Mouse (Mus musculus) heart, embryonic 15.5 days (tissue): ENCODE results near the gene Cst7. TPM values are rescaled to one million over a fixed set of nuclear protein-coding genes. Genes with fewer than 3 reads are reported as not detected.
A peak's percentile ranks its signal among the peaks of the same experiment; 100 is the strongest.

ENCODE experiments used
- ATAC-seq: fragments of 200-750 bp; cut with Nextera tagmentation; replicated peaks from 2 replicates; pipeline ENCODE4 v1.8.0; 2017; ENCODE audit warnings: low read depth, moderate TSS enrichment; ENCODE audit not compliant: insufficient number of reproducible peaks, insufficient read depth, low FRiP score
- H3K27ac ChIP-seq: fragments of 300-500 bp; sonication (generic); 2 replicates; pipeline ENCODE4 v1.5.1; 2015; ENCODE audit warnings: mild to moderate bottlenecking, inconsistent platforms
- H3K27me3 ChIP-seq: fragments of 300-500 bp; sonication (generic); 2 replicates; pipeline ENCODE4 v1.6.1; 2015; ENCODE audit warnings: inconsistent platforms
- H3K36me3 ChIP-seq: fragments of 300-500 bp; sonication (generic); 2 replicates; pipeline ENCODE4 v1.6.1; 2015; ENCODE audit warnings: mild to moderate bottlenecking, inconsistent platforms
- H3K4me1 ChIP-seq: fragments of 300-500 bp; sonication (generic); replicated peaks from 2 replicates; pipeline ENCODE4 v1.6.1; 2015; ENCODE audit warnings: inconsistent platforms
- H3K4me2 ChIP-seq: fragments of 300-500 bp; sonication (generic); 2 replicates; pipeline ENCODE4 v1.6.1; 2015; ENCODE audit warnings: inconsistent platforms, mild to moderate bottlenecking, moderate library complexity
- H3K4me3 ChIP-seq: fragments of 300-500 bp; sonication (generic); 2 replicates; pipeline ENCODE4 v1.5.1; 2015; ENCODE audit warnings: mild to moderate bottlenecking, inconsistent platforms
- H3K9ac ChIP-seq: fragments of 300-500 bp; sonication (generic); 2 replicates; pipeline ENCODE4 v1.6.1; 2015; ENCODE audit warnings: mild to moderate bottlenecking, inconsistent platforms
- H3K9me3 ChIP-seq: fragments of 300-500 bp; sonication (generic); replicated peaks from 2 replicates; pipeline ENCODE4 v1.6.1; 2016; ENCODE audit warnings: inconsistent platforms
- WGBS: fragments of 180-500 bp; shearing (Covaris S2); methylation state at CpG from one replicate; pipeline ENCODE4 v1.1.7; 2015; ENCODE audit warnings: mixed read lengths; 5-methylcytosine and 5-hydroxymethylcytosine counted together
- polyA plus RNA-seq: library from polyadenylated mRNA; unstranded; fragments of >200 nt; fragmentation: Nextera tagmentation; extraction: Ambion mirVana; gene quantifications from 2 replicates; pipeline ENCODE4 v1.2.1, GENCODE M21; 2015

Cst7 gene
- polyA plus RNA-seq, 1 experiment from 2014 or later, result 0.13 TPM

- ATAC-seq, result no peak
- Histone ChIP-seq H3K4me1 (0 out of 2 replicates have a peak, but pooled peaks cover 3% of the 10 kb centered on the region), H3K27me3 (no peaks in the 10 kb centered on the region), H3K4me2 (no peak overlapping the region), H3K4me3 (no peak overlapping the region), H3K27ac (no peak overlapping the region), H3K9ac (no peak overlapping the region), H3K36me3 (peaks cover 4% of the 10 kb centered on the region; the same call in 1 of the 2 replicates), H3K9me3 (no peaks in the 10 kb centered on the region)
- 75% methylated on average over 3 of the region's 3 CpGs for WGBS
These were observed 25.4 kb downstream of the Cst7 start for GRCm38 (mm10) chr2:150595411-150596190.

GRCm38 (mm10) chr2:150600263-150600662, 30.0 kb downstream of the Cst7 start:
- H3K4me2 ChIP-seq, result no peak overlapping the region
- no peaks in the 10 kb centered on the region for H3K27me3 ChIP-seq
- H3K4me1 ChIP-seq, result 0 out of 2 replicates have a peak, but pooled peaks cover 5% of the 10 kb centered on the region
- no peak overlapping the region for H3K4me3 ChIP-seq
- H3K27ac ChIP-seq, result no peak overlapping the region
- ATAC-seq, result no peak
- H3K36me3 ChIP-seq, result no peaks in the 10 kb centered on the region
- H3K9ac ChIP-seq, result no peak overlapping the region
- H3K9me3 ChIP-seq, result no peaks in the 10 kb centered on the region
- WGBS, result 64% methylated on average over 2 of the region's 2 CpGs

GRCm38 (mm10) chr2:150602166-150602565, 32.0 kb downstream of the Cst7 start:
- Histone ChIP-seq H3K27me3 (no peaks in the 10 kb centered on the region), H3K4me1 (peaks cover 7% of the 10 kb centered on the region), H3K9ac (no peak overlapping the region), H3K4me3 (no peak overlapping the region), H3K4me2 (no peak overlapping the region), H3K27ac (no peak overlapping the region), H3K9me3 (no peaks in the 10 kb centered on the region), H3K36me3 (no peaks in the 10 kb centered on the region)
- WGBS, result 73% methylated on average over 2 of the region's 2 CpGs
- ATAC-seq, result no peak

GRCm38 (mm10) chr2:150604802-150605201, 34.6 kb downstream of the Cst7 start:
- no peak overlapping the region for H3K4me2 ChIP-seq
- 81% methylated on average over 2 of the region's 2 CpGs for WGBS
- H3K4me3 ChIP-seq, result no peak overlapping the region
- H3K27ac ChIP-seq, result no peak overlapping the region
- H3K9ac ChIP-seq, result no peak overlapping the region
- peaks cover 17% of the 10 kb centered on the region for H3K4me1 ChIP-seq
- ATAC-seq, result no peak
- H3K9me3 ChIP-seq, result no peaks in the 10 kb centered on the region
- H3K27me3 ChIP-seq, result no peaks in the 10 kb centered on the region
- no peaks in the 10 kb centered on the region for H3K36me3 ChIP-seq

GRCm38 (mm10) chr2:150607086-150607485, 36.9 kb downstream of the Cst7 start:
- WGBS, result 54% methylated on average over 1 of the region's 1 CpGs
- H3K4me3 ChIP-seq, result peak overlapping the region; percentile 93

GRCm38 (mm10) chr2:150608087-150608799, 38.0 kb downstream of the Cst7 start, which contains the start of gene Apmap:
TSS of gene Apmap (minus strand) at chr2:150608567.
- H3K36me3 ChIP-seq, result no peaks in the 10 kb centered on the region
- H3K27me3 ChIP-seq, result no peaks in the 10 kb centered on the region
- peak within 1 kb of the TSS; percentile 80 for H3K4me2 ChIP-seq
- peak within 1 kb of the TSS; percentile 79 for H3K9ac ChIP-seq
- H3K4me3 ChIP-seq, result peak within 1 kb of the TSS; percentile 93
- H3K27ac ChIP-seq, result peak within 1 kb of the TSS; percentile 60
- H3K4me1 ChIP-seq, result peaks cover 12% of the 10 kb centered on the region
- WGBS, result under 1% methylated on average over 42 of the region's 42 CpGs
- no peaks in the 10 kb centered on the region for H3K9me3 ChIP-seq
- ATAC-seq, result peak; percentile 97

More at GRCm38 (mm10) chr2:150607086-150607485, 36.9 kb downstream of the Cst7 start:
- Histone ChIP-seq H3K36me3 (no peaks in the 10 kb centered on the region), H3K4me2 (peak overlapping the region; percentile 80), H3K9me3 (no peaks in the 10 kb centered on the region), H3K4me1 (peaks cover 12% of the 10 kb centered on the region), H3K27me3 (no peaks in the 10 kb centered on the region), H3K27ac (no peak overlapping the region), H3K9ac (no peak overlapping the region)
- ATAC-seq, result no peak

- no peaks in the 10 kb centered on the region for H3K27me3 ChIP-seq
- peak overlapping the region; percentile 93 for H3K4me3 ChIP-seq
- peak overlapping the region; percentile 79 for H3K9ac ChIP-seq
- no peaks in the 10 kb centered on the region for H3K36me3 ChIP-seq
- WGBS, result 2% methylated on average over 10 of the region's 10 CpGs
- H3K27ac ChIP-seq, result peak overlapping the region; percentile 60
- peak overlapping the region; percentile 80 for H3K4me2 ChIP-seq
- no peaks in the 10 kb centered on the region for H3K9me3 ChIP-seq
- no peak for ATAC-seq
- peaks cover 12% of the 10 kb centered on the region for H3K4me1 ChIP-seq
These were observed 38.8 kb downstream of the Cst7 start for GRCm38 (mm10) chr2:150608872-150609560.

GRCm38 (mm10) chr2:150610097-150610496, 39.9 kb downstream of the Cst7 start:
- WGBS, result 65% methylated on average over 3 of the region's 3 CpGs
- ATAC-seq, result no peak

GRCm38 (mm10) chr2:150621698-150622097, 51.5 kb downstream of the Cst7 start:
- no peaks in the 10 kb centered on the region for H3K27me3 ChIP-seq
- no peak overlapping the region for H3K4me3 ChIP-seq
- no peak for ATAC-seq
- H3K27ac ChIP-seq, result no peak overlapping the region
- H3K36me3 ChIP-seq, result no peaks in the 10 kb centered on the region
- H3K4me1 ChIP-seq, result no peaks in the 10 kb centered on the region
- H3K4me2 ChIP-seq, result no peak overlapping the region
- H3K9me3 ChIP-seq, result no peaks in the 10 kb centered on the region
- WGBS, result 48% methylated on average over 3 of the region's 3 CpGs
- H3K9ac ChIP-seq, result no peak overlapping the region

More at GRCm38 (mm10) chr2:150610097-150610496, 39.9 kb downstream of the Cst7 start:
- H3K36me3 ChIP-seq, result no peaks in the 10 kb centered on the region
- no peak overlapping the region for H3K27ac ChIP-seq
- no peaks in the 10 kb centered on the region for H3K27me3 ChIP-seq
- H3K4me3 ChIP-seq, result no peak overlapping the region
- H3K9ac ChIP-seq, result no peak overlapping the region
- H3K9me3 ChIP-seq, result no peaks in the 10 kb centered on the region
- H3K4me2 ChIP-seq, result no peak overlapping the region
- H3K4me1 ChIP-seq, result peaks cover 12% of the 10 kb centered on the region

GRCm38 (mm10) chr2:150623957-150624356, 53.7 kb downstream of the Cst7 start:
- ATAC-seq, result no peak
- Histone ChIP-seq H3K4me2 (no peak overlapping the region), H3K4me3 (no peak overlapping the region), H3K9ac (no peak overlapping the region), H3K9me3 (no peaks in the 10 kb centered on the region), H3K4me1 (no peaks in the 10 kb centered on the region), H3K27me3 (no peaks in the 10 kb centered on the region), H3K27ac (no peak overlapping the region), H3K36me3 (no peaks in the 10 kb centered on the region)
- WGBS, result 82% methylated on average over 3 of the region's 3 CpGs

- no peaks in the 10 kb centered on the region for H3K36me3 ChIP-seq
- no peak for ATAC-seq
These were observed 54.7 kb downstream of the Cst7 start for GRCm38 (mm10) chr2:150624926-150625325.

More at GRCm38 (mm10) chr2:150624926-150625325, 54.7 kb downstream of the Cst7 start:
- H3K4me3 ChIP-seq, result no peak overlapping the region
- 87% methylated on average over 8 of the region's 8 CpGs for WGBS
- H3K27me3 ChIP-seq, result no peaks in the 10 kb centered on the region
- H3K9ac ChIP-seq, result no peak overlapping the region
- no peaks in the 10 kb centered on the region for H3K9me3 ChIP-seq
- H3K4me2 ChIP-seq, result no peak overlapping the region
- H3K4me1 ChIP-seq, result no peaks in the 10 kb centered on the region
- no peak overlapping the region for H3K27ac ChIP-seq
